Mouse (Mus musculus): Measurements from ENCODE around the gene Gnpat.

Gene Gnpat

GRCm38 (mm10) chr8:124905482-124905881 lies 42.6 kb downstream of the Gnpat start:
- no peak for DNase-seq (ENCODE audit: low spot score)

- no peak for DNase-seq (ENCODE audit: low spot score)
These were observed 47.1 kb downstream of the Gnpat start for GRCm38 (mm10) chr8:124909936-124910335.

GRCm38 (mm10) chr8:124910349-124910748 lies 47.5 kb downstream of the Gnpat start:
- no peak for DNase-seq (ENCODE audit: low spot score)

- peak; percentile 15 for DNase-seq (ENCODE audit: low spot score)
These were observed 49.4 kb downstream of the Gnpat start for GRCm38 (mm10) chr8:124911938-124912872.

GRCm38 (mm10) chr8:124914061-124914460 lies 51.2 kb downstream of the Gnpat start:
- DNase-seq (ENCODE audit: low spot score): no peak

GRCm38 (mm10) chr8:124917741-124918484 lies 55.1 kb downstream of the Gnpat start:
- DNase-seq (ENCODE audit: low spot score): no peak

GRCm38 (mm10) chr8:124921369-124922279 lies 58.8 kb downstream of the Gnpat start:
- DNase-seq (ENCODE audit: low spot score): no peak

- no peak for DNase-seq (ENCODE audit: low spot score)
These were observed 59.8 kb downstream of the Gnpat start for GRCm38 (mm10) chr8:124922490-124923089.

- no peak for DNase-seq (ENCODE audit: low spot score)
These were observed 61.3 kb downstream of the Gnpat start for GRCm38 (mm10) chr8:124923971-124924652.

GRCm38 (mm10) chr8:124925544-124926266 lies 62.9 kb downstream of the Gnpat start:
- DNase-seq (ENCODE audit: low spot score): no peak

GRCm38 (mm10) chr8:124926351-124926771 lies 63.5 kb downstream of the Gnpat start:
- DNase-seq (ENCODE audit: low spot score): no peak

GRCm38 (mm10) chr8:124929006-124929405 lies 66.2 kb downstream of the Gnpat start:
- DNase-seq (ENCODE audit: low spot score): no peak

- DNase-seq (ENCODE audit: low spot score): no peak
These were observed 67.3 kb downstream of the Gnpat start for GRCm38 (mm10) chr8:124930086-124930485.

GRCm38 (mm10) chr8:124930649-124931048 lies 67.8 kb downstream of the Gnpat start:
- DNase-seq (ENCODE audit: low spot score): no peak

GRCm38 (mm10) chr8:124932435-124932834 lies 69.6 kb downstream of the Gnpat start:
- DNase-seq (ENCODE audit: low spot score): no peak

GRCm38 (mm10) chr8:124935116-124935515 lies 72.3 kb downstream of the Gnpat start:
- no peak for DNase-seq (ENCODE audit: low spot score)

GRCm38 (mm10) chr8:124936699-124937098 lies 73.9 kb downstream of the Gnpat start:
- DNase-seq (ENCODE audit: low spot score): no peak

- DNase-seq (ENCODE audit: low spot score): no peak
These were observed 74.5 kb downstream of the Gnpat start for GRCm38 (mm10) chr8:124937293-124937692.

Measured in embryo, embryonic 10.5 days (tissue).